Mouse (Mus musculus) monocyte, adult 2 months (primary cell): ENCODE results near the gene Tha1.
"Not testable (repeated sequence)": the region's sequence is repeated elsewhere in the genome, so short reads cannot be mapped to it uniquely, and the experiment has no call there.

Experiments
- DNase-seq, 2 experiments: peaks; one replicate each; pipeline ENCODE4 v3.0.0; 2022; ENCODE audit warnings: low spot score in 2 of 2, low read depth in 1 of 2

The Tha1 gene

GRCm38 (mm10) chr11:117848985-117849671 is 24.2 kb downstream of the Tha1 start, which contains the start of gene Birc5:
Gene Birc5, plus strand, starts transcription at chr11:117849251.
- peak; percentile 83 to 93 for DNase-seq

DNA sequence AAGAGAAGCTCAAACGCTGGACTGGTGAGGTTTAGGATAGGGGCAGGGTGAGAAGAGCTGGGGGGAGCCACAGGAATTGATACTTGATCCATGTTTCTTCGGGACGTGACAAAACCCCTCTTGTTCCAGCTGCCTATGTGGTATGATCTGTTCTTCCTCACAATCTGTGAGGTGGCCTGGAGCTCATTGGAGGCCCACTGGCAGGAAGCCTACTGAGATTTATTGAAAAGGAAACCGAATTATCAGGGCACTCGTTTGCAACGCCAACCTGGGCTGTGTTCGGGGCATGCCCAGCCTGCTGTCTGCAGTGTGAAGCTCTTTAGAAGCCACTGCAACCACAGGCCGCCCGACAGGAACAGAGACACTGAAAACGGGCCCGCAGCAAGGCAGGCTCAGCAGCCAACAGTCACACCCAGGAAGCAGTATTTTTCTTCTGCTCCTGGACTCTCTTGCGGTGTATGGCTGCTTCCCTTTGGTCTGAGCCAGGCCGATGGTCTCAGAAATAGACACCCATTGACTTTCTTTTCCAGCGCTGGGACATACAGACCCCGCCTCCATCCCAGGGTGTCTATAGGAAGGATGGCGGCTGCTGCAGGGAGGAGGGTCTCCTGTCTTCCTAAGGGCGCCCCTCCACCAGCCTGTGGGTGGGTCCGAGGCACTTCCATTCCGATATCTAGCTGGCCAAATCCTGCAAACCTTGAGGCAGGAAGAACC is 24.9 kb downstream of the Tha1 start:
- no peak for DNase-seq

GRCm38 (mm10) chr11:117847593-117848215 is 25.6 kb downstream of the Tha1 start:
- no peak for DNase-seq

DNA sequence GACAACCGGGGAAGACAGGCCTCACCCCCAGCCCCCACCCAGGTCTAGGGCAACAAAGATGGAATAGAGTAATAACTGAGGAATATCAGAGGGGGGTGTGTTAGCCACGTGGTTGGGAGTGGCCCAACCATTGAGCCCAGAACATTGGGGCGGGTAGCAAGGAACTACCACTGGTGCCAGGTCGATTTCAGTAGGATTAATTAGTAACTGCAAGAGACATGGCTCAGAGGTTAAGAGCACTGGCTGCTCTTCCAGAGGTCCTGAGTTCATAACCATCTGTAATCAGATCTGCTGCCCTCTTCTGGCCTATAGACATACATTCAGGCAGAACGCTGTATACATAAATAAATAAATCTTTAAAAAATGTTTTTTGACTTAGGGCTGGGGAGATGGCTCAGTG is 26.6 kb downstream of the Tha1 start:
- no peak for DNase-seq

GRCm38 (mm10) chr11:117845651-117846050 is 27.6 kb downstream of the Tha1 start:
- DNase-seq: no peak

DNA sequence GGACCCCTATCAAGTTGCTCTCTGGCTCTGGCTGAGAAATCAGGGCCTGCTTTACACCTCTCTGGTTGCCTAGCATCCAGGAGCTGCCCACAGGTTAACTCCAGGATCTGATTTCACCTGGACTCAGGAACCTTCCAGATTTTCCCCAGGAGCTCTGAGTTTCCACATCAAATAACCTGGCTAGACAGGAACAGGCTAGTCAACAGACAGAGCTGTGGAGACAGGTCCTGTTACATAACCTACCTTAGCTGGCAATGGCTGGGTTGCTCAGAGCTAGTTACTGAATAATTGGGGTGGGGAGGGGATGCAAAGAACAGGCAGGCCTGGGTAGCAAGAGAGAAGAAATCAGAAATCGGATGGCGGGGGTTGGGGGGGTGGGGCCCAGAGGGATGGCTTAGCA is 28.3 kb downstream of the Tha1 start:
- no peak for DNase-seq

DNA sequence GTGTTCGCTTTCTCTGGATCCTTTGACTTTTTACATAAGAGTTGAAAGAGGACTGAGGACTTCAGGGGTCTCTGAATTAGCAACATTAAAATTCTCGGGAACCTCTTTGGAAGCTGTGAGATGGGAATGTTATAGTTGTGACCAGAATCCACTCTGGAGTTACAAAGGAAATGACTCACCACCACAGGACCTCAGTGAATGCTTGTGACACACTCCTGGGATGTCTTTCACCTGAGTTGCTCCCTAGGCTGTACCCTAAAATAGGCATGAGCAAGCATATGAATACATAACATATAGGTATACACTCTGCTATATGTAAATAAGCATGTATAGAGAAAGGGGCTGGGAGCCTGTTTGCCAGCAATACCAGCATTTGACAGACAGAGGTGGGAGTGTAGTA is 29.8 kb downstream of the Tha1 start:
- no peak for DNase-seq

- no peak for DNase-seq
Measured at GRCm38 (mm10) chr11:117840910-117841309, 32.4 kb downstream of the Tha1 start.

GRCm38 (mm10) chr11:117839021-117839420 is 34.3 kb downstream of the Tha1 start:
- DNase-seq: no peak

GRCm38 (mm10) chr11:117838572-117838971 is 34.7 kb downstream of the Tha1 start:
- DNase-seq: no peak

GRCm38 (mm10) chr11:117836306-117836705 is 37.0 kb downstream of the Tha1 start:
- DNase-seq: no peak

DNA sequence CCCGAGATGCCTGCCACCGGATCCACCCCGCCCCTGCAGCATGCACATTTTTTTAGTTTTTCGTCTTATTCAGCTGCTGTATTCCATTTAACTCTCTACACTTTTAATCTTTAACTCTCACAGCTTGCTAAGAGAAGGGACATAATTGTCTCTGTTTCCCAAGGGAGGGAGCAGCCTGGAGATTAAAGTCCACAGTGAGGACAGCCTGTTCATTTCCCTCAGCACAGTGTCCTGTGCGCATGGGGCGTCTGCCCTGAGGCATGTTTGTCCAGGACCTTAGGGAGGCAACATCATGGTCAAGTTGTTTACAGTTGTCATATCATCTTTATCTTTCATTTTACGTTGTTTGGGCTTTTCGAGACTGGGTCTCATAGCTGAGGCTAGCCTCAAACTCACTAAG is 39.2 kb downstream of the Tha1 start:
- no peak for DNase-seq

- not testable (repeated sequence) for DNase-seq
Measured at GRCm38 (mm10) chr11:117833509-117833908, 39.8 kb downstream of the Tha1 start.

DNA sequence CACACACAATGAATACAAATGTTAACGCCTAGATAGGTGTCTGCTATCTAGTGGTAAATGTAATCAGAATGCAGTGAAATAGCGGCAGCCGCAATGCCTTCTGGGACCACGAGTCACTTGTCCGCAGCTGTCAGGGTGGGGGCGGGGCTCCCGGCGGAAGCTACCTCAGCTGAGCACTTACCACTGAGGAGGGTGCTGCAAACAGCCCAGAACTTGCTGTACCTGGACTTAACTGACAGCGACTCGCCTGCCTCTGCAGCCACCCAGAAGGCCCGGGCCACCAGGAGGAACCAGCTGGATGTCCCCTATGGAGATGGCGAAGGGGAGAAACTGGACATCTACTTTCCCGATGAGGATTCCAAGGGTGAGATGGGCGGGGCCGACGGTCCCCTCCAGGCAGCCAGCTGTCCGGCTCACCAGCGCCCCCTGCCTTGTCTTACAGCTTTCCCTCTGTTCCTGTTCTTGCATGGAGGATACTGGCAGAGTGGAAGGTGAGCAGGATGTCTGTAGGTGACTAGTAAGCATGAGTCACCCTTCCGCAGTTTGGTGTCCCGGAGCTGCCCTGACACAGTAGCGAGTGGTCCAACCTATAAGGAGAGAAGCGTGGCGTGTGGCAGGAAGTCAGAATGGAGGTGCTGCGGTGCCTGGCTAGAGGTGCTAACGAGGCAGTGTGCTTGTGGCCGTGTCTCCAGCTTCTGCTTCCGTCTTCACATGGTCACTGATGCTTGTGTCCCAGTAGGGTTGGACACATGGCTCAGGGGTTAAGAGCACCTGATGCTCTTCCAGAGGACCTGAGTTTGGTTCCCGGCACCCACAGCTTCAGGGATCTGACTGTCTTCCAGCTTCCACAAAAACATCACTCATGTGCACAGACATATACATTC is 41.0 kb downstream of the Tha1 start:
- peak; percentile 73 to 82 for DNase-seq

DNA sequence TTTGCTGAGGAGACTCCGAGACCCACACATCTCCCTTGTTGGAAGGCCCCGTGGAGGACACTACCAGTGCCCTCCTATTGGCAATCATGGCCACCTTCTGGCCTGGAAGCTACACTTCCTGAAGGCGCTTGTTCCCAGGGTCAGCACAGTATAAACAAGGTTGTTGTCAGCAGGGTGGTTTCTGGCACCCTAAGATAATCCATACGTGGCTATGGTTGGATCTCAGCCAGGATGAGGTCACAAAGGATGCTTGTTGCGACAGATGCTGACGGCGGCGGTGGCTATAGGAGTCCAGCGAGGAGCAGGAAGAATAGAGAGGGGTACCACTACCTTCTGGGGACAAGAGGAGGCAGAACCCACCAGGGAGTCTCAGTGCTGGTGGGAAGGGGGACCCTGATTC is 42.9 kb downstream of the Tha1 start:
- DNase-seq: peak in 1 of 2 experiments; percentile 48

GRCm38 (mm10) chr11:117829671-117830215 is 43.5 kb downstream of the Tha1 start:
- no peak for DNase-seq

- peak in 1 of 2 experiments; percentile 49 for DNase-seq
Measured at GRCm38 (mm10) chr11:117828888-117829604, 44.2 kb downstream of the Tha1 start.

GRCm38 (mm10) chr11:117828149-117828887 is 45.0 kb downstream of the Tha1 start:
- peak in 1 of 2 experiments; percentile 38 for DNase-seq

GRCm38 (mm10) chr11:117827386-117827785 is 45.9 kb downstream of the Tha1 start:
- DNase-seq: no peak
